Mouse (Mus musculus): ENCODE data around the gene Hspbp1.

- no peak for TF ChIP-seq POLR2A (IDR thresholded peaks at IDR 0.05; ENCODE audit: insufficient read depth, low read depth, low read length)
- no peak for TF ChIP-seq CTCF (IDR thresholded peaks at IDR 0.05)
- no peak for TF ChIP-seq EP300 (IDR thresholded peaks at IDR 0.05; ENCODE audit: insufficient read depth, low read depth, low read length)
Observed at GRCm38 (mm10) chr7:4612386-4612785, 72.5 kb downstream of the Hspbp1 start.

Measured in heart, adult 2 months (tissue).